Mouse (Mus musculus): Measurements from ENCODE around the gene Samsn1.

Samsn1 gene

GRCm38 (mm10) chr16:76022181-76022580, at the start of gene Samsn1:
Gene Samsn1 (minus strand): TSS chr16:76022281.
- no peak for DNase-seq (ENCODE audit: low spot score in 2 of 2)

- no peak for DNase-seq (ENCODE audit: low spot score in 2 of 2)
Measured at GRCm38 (mm10) chr16:76066082-76066635, 44.1 kb upstream of the Samsn1 start.

GRCm38 (mm10) chr16:76054976-76055375, 32.9 kb upstream of the Samsn1 start:
- DNase-seq (ENCODE audit: low spot score in 2 of 2), result no peak

- DNase-seq (ENCODE audit: low spot score in 2 of 2), result no peak
Measured at GRCm38 (mm10) chr16:76054079-76054478, 32.0 kb upstream of the Samsn1 start.

GRCm38 (mm10) chr16:76053537-76053936, 31.5 kb upstream of the Samsn1 start:
- DNase-seq (ENCODE audit: low spot score in 2 of 2), result no peak

- no peak for DNase-seq (ENCODE audit: low spot score in 2 of 2)
Measured at GRCm38 (mm10) chr16:76047066-76047465, 25.0 kb upstream of the Samsn1 start.

- no peak for DNase-seq (ENCODE audit: low spot score in 2 of 2)
Measured at GRCm38 (mm10) chr16:76040319-76040945, 18.4 kb upstream of the Samsn1 start.

GRCm38 (mm10) chr16:76019164-76019563, 2.9 kb downstream of the Samsn1 start:
- DNase-seq (ENCODE audit: low spot score in 2 of 2), result no peak

- DNase-seq (ENCODE audit: low spot score in 2 of 2), result no peak
Measured at GRCm38 (mm10) chr16:76003812-76004389, 18.2 kb downstream of the Samsn1 start.

- no peak for DNase-seq (ENCODE audit: low spot score in 2 of 2)
Measured at GRCm38 (mm10) chr16:76002870-76003572, 19.1 kb downstream of the Samsn1 start.

GRCm38 (mm10) chr16:76002287-76002686, 19.8 kb downstream of the Samsn1 start:
- DNase-seq (ENCODE audit: low spot score in 2 of 2), result no peak

- DNase-seq (ENCODE audit: low spot score in 2 of 2), result no peak
Measured at GRCm38 (mm10) chr16:76001788-76002187, 20.3 kb downstream of the Samsn1 start.

- no peak for DNase-seq (ENCODE audit: low spot score in 2 of 2)
Measured at GRCm38 (mm10) chr16:76000127-76000526, 22.0 kb downstream of the Samsn1 start.

GRCm38 (mm10) chr16:75990173-75990572, 31.9 kb downstream of the Samsn1 start:
- no peak for DNase-seq (ENCODE audit: low spot score in 2 of 2)

GRCm38 (mm10) chr16:75983831-75984230, 38.2 kb downstream of the Samsn1 start:
- DNase-seq (ENCODE audit: low spot score in 2 of 2), result no peak

GRCm38 (mm10) chr16:75979381-75979780, 42.7 kb downstream of the Samsn1 start:
- no peak for DNase-seq (ENCODE audit: low spot score in 2 of 2)

- no peak for DNase-seq (ENCODE audit: low spot score in 2 of 2)
Measured at GRCm38 (mm10) chr16:75977798-75978197, 44.3 kb downstream of the Samsn1 start.

GRCm38 (mm10) chr16:75975682-75976332, 46.3 kb downstream of the Samsn1 start:
- no peak for DNase-seq (ENCODE audit: low spot score in 2 of 2)

GRCm38 (mm10) chr16:75970266-75970998, 51.6 kb downstream of the Samsn1 start:
- no peak for DNase-seq (ENCODE audit: low spot score in 2 of 2)

GRCm38 (mm10) chr16:75962021-75962420, 60.1 kb downstream of the Samsn1 start:
- no peak for DNase-seq (ENCODE audit: low spot score in 2 of 2)

GRCm38 (mm10) chr16:75961487-75961886, 60.6 kb downstream of the Samsn1 start:
- DNase-seq (ENCODE audit: low spot score in 2 of 2), result no peak

Data from urinary bladder, adult 18-20 months (tissue).